Mouse (Mus musculus) liver, embryonic 14.5 days (tissue): ENCODE data around the gene Gldn. TPM values are rescaled to one million over a fixed set of nuclear protein-coding genes. Genes with fewer than 3 reads are reported as not detected.

Experiments
- ATAC-seq: fragments of 200-750 bp; cut with Nextera tagmentation; 2 replicates; pipeline ENCODE4 v1.8.0; 2017; ENCODE audit warnings: moderate number of reproducible peaks, mild to moderate bottlenecking, moderate library complexity; ENCODE audit not compliant: insufficient read depth
- DNase-seq, 3 experiments: peaks; one replicate each; pipeline ENCODE4 v3.0.0-alpha.2; 2012 to 2013; ENCODE audit warnings: low read depth in 3 of 3, low spot score in 3 of 3
- H3K27ac ChIP-seq: fragments of 300-500 bp; sonication (generic); 2 replicates; pipeline ENCODE4 v1.5.1; 2014; ENCODE audit warnings: moderate library complexity, mild to moderate bottlenecking, control low read depth, inconsistent platforms
- H3K27me3 ChIP-seq: fragments of 300-500 bp; sonication (generic); 2 replicates; pipeline ENCODE4 v1.6.1; 2014; ENCODE audit warnings: mild to moderate bottlenecking, low read length, moderate library complexity; ENCODE audit not compliant: control insufficient read depth, insufficient read depth
- H3K36me3 ChIP-seq: fragments of 300-500 bp; sonication (generic); replicated peaks from 2 replicates; pipeline ENCODE4 v1.6.1; 2014; ENCODE audit warnings: low read depth; ENCODE audit not compliant: control insufficient read depth, insufficient read depth
- H3K4me1 ChIP-seq, 2 experiments: fragments of 200-500 bp in 1 of 2; fragments of 300-500 bp in 1 of 2; sonication (generic) in 1 of 2; replicated peaks; 2 replicates each; pipeline ENCODE4 v1.6.1; 2012 to 2014; ENCODE audit warnings: antibody characterized with exemption in 1 of 2, inconsistent platforms in 1 of 2, low read length in 1 of 2; ENCODE audit not compliant: control insufficient read depth in 2 of 2, insufficient read depth in 2 of 2
- H3K4me2 ChIP-seq: fragments of 300-500 bp; sonication (generic); 2 replicates; pipeline ENCODE4 v1.6.1; 2014; ENCODE audit warnings: low read depth, mild to moderate bottlenecking, control low read depth, moderate library complexity
- H3K4me3 ChIP-seq, 2 experiments: fragments of 200-500 bp in 1 of 2; fragments of 300-500 bp in 1 of 2; sonication (generic) in 1 of 2; 2 replicates each; pipeline ENCODE4 v1.5.1; 2012 to 2014; ENCODE audit warnings: low read depth in 2 of 2, low read length in 2 of 2, mild to moderate bottlenecking in 2 of 2, control low read depth in 1 of 2, inconsistent platforms in 1 of 2, moderate library complexity in 1 of 2; ENCODE audit not compliant: insufficient read depth in 1 of 2
- H3K9ac ChIP-seq: fragments of 300-500 bp; sonication (generic); replicated peaks from 2 replicates; pipeline ENCODE4 v1.6.1; 2014; ENCODE audit warnings: mild to moderate bottlenecking, control low read depth, moderate library complexity
- H3K9me3 ChIP-seq: fragments of 300-500 bp; sonication (generic); 2 replicates; pipeline ENCODE4 v1.6.1; 2016; ENCODE audit warnings: low read length, mixed read lengths; ENCODE audit not compliant: control insufficient read depth
- CTCF ChIP-seq: IDR thresholded peaks from 2 replicates; pipeline ENCODE4 v1.5.1; 2016; ENCODE audit warnings: antibody characterized with exemption, low read depth, control low read depth
- EP300 ChIP-seq: IDR thresholded peaks from 2 replicates; pipeline ENCODE4 v1.6.1; 2016; ENCODE audit warnings: antibody characterized with exemption, low read depth
- WGBS: fragments of 180-500 bp; shearing (Covaris S2); extraction: QIAGEN DNeasy Blood & Tissue Kit; methylation state at CpG from one replicate; pipeline ENCODE4 v1.1.7; 2014; ENCODE audit not compliant: insufficient replicate concordance; 5-methylcytosine and 5-hydroxymethylcytosine counted together
- polyA plus RNA-seq, 2 experiments: library from polyadenylated mRNA; depleted of rRNA in 1 of 2; stranded (reverse) in 1 of 2; unstranded in 1 of 2; fragments of >200 nt; fragmentation: Nextera tagmentation in 1 of 2; extraction: Ambion mirVana in 1 of 2; gene quantifications; 2 replicates each; pipeline versions ENCODE4 v1.2.1 to v1.2.3; 2012 to 2014

Gldn gene
- polyA plus RNA-seq (2012; rRNA removed) = not detected in 2 replicates
- not detected in 2 replicates for polyA plus RNA-seq (2014; fragmentation: Nextera tagmentation; extraction: Ambion mirVana)

- DNase-seq = no peak
These were observed at the start of gene Gldn for GRCm38 (mm10) chr9:54286331-54286987. Gene Gldn, plus strand, starts transcription at chr9:54286486.

GRCm38 (mm10) chr9:54244869-54245665 lies 41.2 kb upstream of the Gldn start:
- no peak for DNase-seq
- H3K36me3 ChIP-seq = no peaks in the 10 kb centered on the region
- TF ChIP-seq EP300 (no peak), CTCF (no peak)
- H3K27ac ChIP-seq = no peak overlapping the region
- H3K4me1 ChIP-seq = no peaks in the 10 kb centered on the region
- H3K9me3 ChIP-seq = no peaks in the 10 kb centered on the region
- no peak overlapping the region for H3K9ac ChIP-seq
- H3K4me2 ChIP-seq = no peak overlapping the region
- ATAC-seq = no peak
- H3K4me3 ChIP-seq = no peak overlapping the region
- 44% methylated on average over 3 of the region's 3 CpGs for WGBS
- H3K27me3 ChIP-seq = no peaks in the 10 kb centered on the region

More at GRCm38 (mm10) chr9:54286331-54286987, at the start of gene Gldn:
- H3K27ac ChIP-seq = no peak within 1 kb of the TSS
- H3K9me3 ChIP-seq = no peaks in the 10 kb centered on the region
- WGBS = 3% methylated on average over 61 of the region's 61 CpGs
- no peaks in the 10 kb centered on the region for H3K4me1 ChIP-seq
- peaks cover 9% of the 10 kb centered on the region; the same call in 1 of the 2 replicates for H3K27me3 ChIP-seq
- no peaks in the 10 kb centered on the region for H3K36me3 ChIP-seq
- H3K4me3 ChIP-seq = no peak within 1 kb of the TSS
- TF ChIP-seq EP300 = no peak
- TF ChIP-seq CTCF = no peak
- no peak within 1 kb of the TSS for H3K9ac ChIP-seq
- no peak for ATAC-seq
- peak within 1 kb of the TSS; percentile 22; the same call in 1 of the 2 replicates for H3K4me2 ChIP-seq

DNA sequence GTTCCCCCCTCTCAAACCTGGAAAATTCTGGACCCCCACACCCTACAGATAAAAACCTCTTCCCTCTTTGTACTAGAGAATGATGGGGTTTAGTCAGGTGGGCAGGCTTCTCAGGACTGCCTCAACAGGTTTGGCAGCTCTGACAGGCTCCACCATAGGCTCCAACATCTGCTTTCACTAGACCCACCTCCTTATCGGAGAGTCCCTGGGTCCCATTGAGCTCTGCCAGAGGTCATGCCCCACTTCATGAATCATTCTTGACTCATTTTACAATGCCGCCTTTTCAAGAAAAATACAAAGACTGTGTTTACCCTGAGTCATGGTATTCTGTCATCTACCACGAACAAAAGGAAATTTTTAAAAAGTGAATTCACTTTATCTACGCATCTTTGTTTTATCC lies 21.5 kb upstream of the Gldn start:
- no peak for ATAC-seq
- Histone ChIP-seq H3K27me3 (no peaks in the 10 kb centered on the region), H3K27ac (no peak overlapping the region), H3K4me2 (no peak overlapping the region), H3K4me3 (no peak overlapping the region), H3K36me3 (no peaks in the 10 kb centered on the region), H3K9me3 (no peaks in the 10 kb centered on the region), H3K4me1 (no peaks in the 10 kb centered on the region), H3K9ac (no peak overlapping the region)
- no peak for DNase-seq
- WGBS = 67% methylated on average over 4 of the region's 4 CpGs
- TF ChIP-seq EP300 (no peak), CTCF (no peak)

DNA sequence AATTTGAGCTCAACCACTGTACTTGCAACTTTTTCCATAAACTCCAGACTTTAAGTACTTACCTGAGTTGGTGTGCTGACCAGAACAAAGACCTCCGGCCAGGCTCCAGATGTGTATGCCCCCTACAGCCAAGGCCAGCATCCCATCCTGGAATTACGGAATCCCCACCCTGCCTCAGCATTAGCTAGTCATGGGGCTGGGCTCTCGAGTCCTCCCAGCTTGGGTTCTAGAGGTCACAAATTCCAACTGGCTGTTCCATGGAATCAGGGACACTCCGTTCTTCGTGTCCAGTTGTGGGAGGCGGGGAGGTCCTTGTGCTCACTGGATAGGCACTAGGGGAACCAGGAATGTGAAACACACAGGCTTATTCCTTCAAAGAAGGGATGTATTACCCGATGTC lies 18.3 kb upstream of the Gldn start, which contains the start of gene Cyp19a1:
Cyp19a1 (minus strand) TSS at position 101 of the 400 bp plus-strand sequence.
- TF ChIP-seq EP300 (no peak), CTCF (no peak)
- no peak within 1 kb of the TSS for H3K4me2 ChIP-seq
- no peaks in the 10 kb centered on the region for H3K9me3 ChIP-seq
- no peak within 1 kb of the TSS for H3K27ac ChIP-seq
- H3K27me3 ChIP-seq = no peaks in the 10 kb centered on the region
- DNase-seq = no peak
- ATAC-seq = no peak
- no peak within 1 kb of the TSS for H3K4me3 ChIP-seq
- H3K9ac ChIP-seq = no peak within 1 kb of the TSS
- H3K36me3 ChIP-seq = no peaks in the 10 kb centered on the region
- WGBS = 64% methylated on average over 7 of the region's 7 CpGs
- H3K4me1 ChIP-seq = no peaks in the 10 kb centered on the region

- H3K9me3 ChIP-seq = no peaks in the 10 kb centered on the region
- H3K27ac ChIP-seq = no peak overlapping the region
- H3K36me3 ChIP-seq = no peaks in the 10 kb centered on the region
- no peaks in the 10 kb centered on the region for H3K27me3 ChIP-seq
- no peak overlapping the region for H3K9ac ChIP-seq
- DNase-seq = no peak
- no peak for ATAC-seq
- no peak overlapping the region for H3K4me2 ChIP-seq
- TF ChIP-seq CTCF (no peak), EP300 (no peak)
- WGBS = 61% methylated on average over 6 of the region's 6 CpGs
- no peak overlapping the region for H3K4me3 ChIP-seq
- H3K4me1 ChIP-seq = no peaks in the 10 kb centered on the region
These were observed 16.3 kb upstream of the Gldn start for GRCm38 (mm10) chr9:54269987-54270386.
